Mouse (Mus musculus): ENCODE measurements around the gene Ptma. TPM values are rescaled to one million over a fixed set of nuclear protein-coding genes. Genes with fewer than 3 reads are reported as not detected.

The Ptma gene
- polyA plus RNA-seq, 1 experiment from 2014 or later = 1,064 TPM

- Histone ChIP-seq H3K4me2 (ENCODE audit: low read depth, low read length) (no peak overlapping the region), H3K36me3 (ENCODE audit: control insufficient read depth, insufficient read depth) (no peaks in the 10 kb centered on the region), H3K9me3 (replicated peaks; ENCODE audit: control insufficient read depth, low read length) (no peaks in the 10 kb centered on the region), H3K27me3 (ENCODE audit: control insufficient read depth, insufficient read depth, low read length) (no peaks in the 10 kb centered on the region), H3K9ac (ENCODE audit: low read length) (peak overlapping the region; percentile 65), H3K4me1 (ENCODE audit: control insufficient read depth, insufficient read depth, low read length) (peaks cover 27% of the 10 kb centered on the region), H3K4me3 (ENCODE audit: low read length) (no peak overlapping the region), H3K27ac (ENCODE audit: low read length) (peak overlapping the region; percentile 80)
- 44% methylated on average over 7 of the region's 7 CpGs for WGBS
- no peak for ATAC-seq (replicated peaks; ENCODE audit: extremely low read depth, insufficient read depth, low FRiP score)
Measured at GRCm38 (mm10) chr1:86491533-86492094, 34.9 kb upstream of the Ptma start.

- Histone ChIP-seq H3K36me3 (ENCODE audit: control insufficient read depth, insufficient read depth) (no peaks in the 10 kb centered on the region), H3K4me3 (ENCODE audit: low read length) (no peak overlapping the region), H3K27me3 (ENCODE audit: control insufficient read depth, insufficient read depth, low read length) (no peaks in the 10 kb centered on the region), H3K27ac (ENCODE audit: low read length) (peak overlapping the region; percentile 80), H3K4me2 (ENCODE audit: low read depth, low read length) (no peak overlapping the region), H3K9ac (ENCODE audit: low read length) (peak overlapping the region; percentile 65), H3K9me3 (replicated peaks; ENCODE audit: control insufficient read depth, low read length) (no peaks in the 10 kb centered on the region), H3K4me1 (ENCODE audit: control insufficient read depth, insufficient read depth, low read length) (peaks cover 30% of the 10 kb centered on the region)
- WGBS = 54% methylated on average over 9 of the region's 9 CpGs
- no peak for ATAC-seq (replicated peaks; ENCODE audit: extremely low read depth, insufficient read depth, low FRiP score)
Measured at GRCm38 (mm10) chr1:86492095-86493070, 34.1 kb upstream of the Ptma start.

- no peaks in the 10 kb centered on the region for H3K9me3 ChIP-seq (replicated peaks; ENCODE audit: control insufficient read depth, low read length)
- no peak overlapping the region for H3K9ac ChIP-seq (ENCODE audit: low read length)
- no peak for ATAC-seq (replicated peaks; ENCODE audit: extremely low read depth, insufficient read depth, low FRiP score)
- 77% methylated on average over 3 of the region's 3 CpGs for WGBS
- H3K4me1 ChIP-seq (ENCODE audit: control insufficient read depth, insufficient read depth, low read length) = peaks cover 37% of the 10 kb centered on the region
- no peak overlapping the region for H3K4me2 ChIP-seq (ENCODE audit: low read depth, low read length)
- H3K36me3 ChIP-seq (ENCODE audit: control insufficient read depth, insufficient read depth) = no peaks in the 10 kb centered on the region
- no peaks in the 10 kb centered on the region for H3K27me3 ChIP-seq (ENCODE audit: control insufficient read depth, insufficient read depth, low read length)
- H3K4me3 ChIP-seq (ENCODE audit: low read length) = no peak overlapping the region
- H3K27ac ChIP-seq (ENCODE audit: low read length) = no peak overlapping the region
Measured at GRCm38 (mm10) chr1:86493783-86494182, 32.7 kb upstream of the Ptma start.

- Histone ChIP-seq H3K4me3 (ENCODE audit: low read length) (no peak overlapping the region), H3K36me3 (ENCODE audit: control insufficient read depth, insufficient read depth) (no peaks in the 10 kb centered on the region), H3K27ac (ENCODE audit: low read length) (no peak overlapping the region), H3K9ac (ENCODE audit: low read length) (no peak overlapping the region), H3K4me1 (ENCODE audit: control insufficient read depth, insufficient read depth, low read length) (peaks cover 46% of the 10 kb centered on the region), H3K27me3 (ENCODE audit: control insufficient read depth, insufficient read depth, low read length) (no peaks in the 10 kb centered on the region), H3K9me3 (replicated peaks; ENCODE audit: control insufficient read depth, low read length) (no peaks in the 10 kb centered on the region), H3K4me2 (ENCODE audit: low read depth, low read length) (no peak overlapping the region)
- WGBS = 94% methylated on average over 4 of the region's 4 CpGs
- ATAC-seq (replicated peaks; ENCODE audit: extremely low read depth, insufficient read depth, low FRiP score) = no peak
Measured at GRCm38 (mm10) chr1:86496340-86496739, 30.2 kb upstream of the Ptma start.

- no peaks in the 10 kb centered on the region for H3K27me3 ChIP-seq (ENCODE audit: control insufficient read depth, insufficient read depth, low read length)
Measured at GRCm38 (mm10) chr1:86497361-86497760, 29.2 kb upstream of the Ptma start.

GRCm38 (mm10) chr1:86497986-86498385 lies 28.5 kb upstream of the Ptma start:
- peak overlapping the region; percentile 40 for H3K9ac ChIP-seq (ENCODE audit: low read length)
- H3K4me2 ChIP-seq (ENCODE audit: low read depth, low read length) = no peak overlapping the region

More at GRCm38 (mm10) chr1:86497361-86497760, 29.2 kb upstream of the Ptma start:
- Histone ChIP-seq H3K4me2 (ENCODE audit: low read depth, low read length) (no peak overlapping the region), H3K4me3 (ENCODE audit: low read length) (no peak overlapping the region), H3K9me3 (replicated peaks; ENCODE audit: control insufficient read depth, low read length) (no peaks in the 10 kb centered on the region), H3K9ac (ENCODE audit: low read length) (peak overlapping the region; percentile 40), H3K36me3 (ENCODE audit: control insufficient read depth, insufficient read depth) (no peaks in the 10 kb centered on the region), H3K4me1 (ENCODE audit: control insufficient read depth, insufficient read depth, low read length) (peaks cover 45% of the 10 kb centered on the region), H3K27ac (ENCODE audit: low read length) (peak overlapping the region; percentile 71)
- WGBS = 65% methylated on average over 5 of the region's 5 CpGs
- no peak for ATAC-seq (replicated peaks; ENCODE audit: extremely low read depth, insufficient read depth, low FRiP score)

GRCm38 (mm10) chr1:86498611-86499010 lies 27.9 kb upstream of the Ptma start:
- Histone ChIP-seq H3K4me1 (ENCODE audit: control insufficient read depth, insufficient read depth, low read length) (peaks cover 52% of the 10 kb centered on the region), H3K36me3 (ENCODE audit: control insufficient read depth, insufficient read depth) (no peaks in the 10 kb centered on the region), H3K9me3 (replicated peaks; ENCODE audit: control insufficient read depth, low read length) (no peaks in the 10 kb centered on the region), H3K4me2 (ENCODE audit: low read depth, low read length) (no peak overlapping the region), H3K4me3 (ENCODE audit: low read length) (no peak overlapping the region), H3K9ac (ENCODE audit: low read length) (peak overlapping the region; percentile 40), H3K27me3 (ENCODE audit: control insufficient read depth, insufficient read depth, low read length) (no peaks in the 10 kb centered on the region), H3K27ac (ENCODE audit: low read length) (peak overlapping the region; percentile 71)
- no peak for ATAC-seq (replicated peaks; ENCODE audit: extremely low read depth, insufficient read depth, low FRiP score)
- WGBS = 79% methylated on average over 1 of the region's 1 CpGs

More at GRCm38 (mm10) chr1:86497986-86498385, 28.5 kb upstream of the Ptma start:
- H3K4me1 ChIP-seq (ENCODE audit: control insufficient read depth, insufficient read depth, low read length) = peaks cover 46% of the 10 kb centered on the region
- WGBS = 41% methylated on average over 3 of the region's 3 CpGs
- ATAC-seq (replicated peaks; ENCODE audit: extremely low read depth, insufficient read depth, low FRiP score) = no peak
- H3K4me3 ChIP-seq (ENCODE audit: low read length) = no peak overlapping the region
- no peaks in the 10 kb centered on the region for H3K27me3 ChIP-seq (ENCODE audit: control insufficient read depth, insufficient read depth, low read length)
- no peaks in the 10 kb centered on the region for H3K9me3 ChIP-seq (replicated peaks; ENCODE audit: control insufficient read depth, low read length)
- H3K27ac ChIP-seq (ENCODE audit: low read length) = peak overlapping the region; percentile 71
- H3K36me3 ChIP-seq (ENCODE audit: control insufficient read depth, insufficient read depth) = no peaks in the 10 kb centered on the region

GRCm38 (mm10) chr1:86499903-86500302 lies 26.6 kb upstream of the Ptma start:
- H3K27ac ChIP-seq (ENCODE audit: low read length) = no peak overlapping the region; the same call in 1 of the 2 replicates

GRCm38 (mm10) chr1:86500681-86501080 lies 25.8 kb upstream of the Ptma start:
- no peaks in the 10 kb centered on the region for H3K36me3 ChIP-seq (ENCODE audit: control insufficient read depth, insufficient read depth)
- 71% methylated on average over 4 of the region's 4 CpGs for WGBS
- no peak overlapping the region for H3K4me3 ChIP-seq (ENCODE audit: low read length)
- H3K27ac ChIP-seq (ENCODE audit: low read length) = no peak overlapping the region; the same call in 1 of the 2 replicates
- peaks cover 67% of the 10 kb centered on the region for H3K4me1 ChIP-seq (ENCODE audit: control insufficient read depth, insufficient read depth, low read length)
- ATAC-seq (replicated peaks; ENCODE audit: extremely low read depth, insufficient read depth, low FRiP score) = no peak
- H3K4me2 ChIP-seq (ENCODE audit: low read depth, low read length) = no peak overlapping the region
- no peak overlapping the region for H3K9ac ChIP-seq (ENCODE audit: low read length)
- H3K27me3 ChIP-seq (ENCODE audit: control insufficient read depth, insufficient read depth, low read length) = no peaks in the 10 kb centered on the region
- H3K9me3 ChIP-seq (replicated peaks; ENCODE audit: control insufficient read depth, low read length) = no peaks in the 10 kb centered on the region

More at GRCm38 (mm10) chr1:86499903-86500302, 26.6 kb upstream of the Ptma start:
- Histone ChIP-seq H3K4me3 (ENCODE audit: low read length) (no peak overlapping the region), H3K9me3 (replicated peaks; ENCODE audit: control insufficient read depth, low read length) (no peaks in the 10 kb centered on the region), H3K4me2 (ENCODE audit: low read depth, low read length) (no peak overlapping the region), H3K4me1 (ENCODE audit: control insufficient read depth, insufficient read depth, low read length) (peaks cover 59% of the 10 kb centered on the region), H3K9ac (ENCODE audit: low read length) (no peak overlapping the region), H3K36me3 (ENCODE audit: control insufficient read depth, insufficient read depth) (no peaks in the 10 kb centered on the region), H3K27me3 (ENCODE audit: control insufficient read depth, insufficient read depth, low read length) (no peaks in the 10 kb centered on the region)
- WGBS = 27% methylated on average over 3 of the region's 3 CpGs
- ATAC-seq (replicated peaks; ENCODE audit: extremely low read depth, insufficient read depth, low FRiP score) = no peak
